Mouse (Mus musculus) hindbrain, embryonic 14.5 days (tissue): ENCODE data around the gene Gm49384. TPM values are rescaled to one million over a fixed set of nuclear protein-coding genes. Genes with fewer than 3 reads are reported as not detected.
A peak's percentile ranks its signal among the peaks of the same experiment; 100 is the strongest.

ENCODE experiments used
- ATAC-seq: fragments of 200-750 bp; cut with Nextera tagmentation; 2 replicates; pipeline ENCODE4 v1.8.0; 2017; ENCODE audit warnings: moderate number of reproducible peaks, mild to moderate bottlenecking, moderate TSS enrichment, moderate library complexity; ENCODE audit not compliant: low FRiP score
- DNase-seq: peaks from one replicate; pipeline ENCODE4 v3.0.0-alpha.2; 2015; ENCODE audit warnings: low spot score
- H3K27ac ChIP-seq: fragments of 300-500 bp; sonication (generic); 2 replicates; pipeline ENCODE4 v1.5.1; 2014; ENCODE audit warnings: mild to moderate bottlenecking, moderate library complexity
- H3K27me3 ChIP-seq: fragments of 300-500 bp; sonication (generic); 2 replicates; pipeline ENCODE4 v1.6.1; 2014; ENCODE audit warnings: mild to moderate bottlenecking, low read length, mixed read lengths; ENCODE audit not compliant: control insufficient read depth, insufficient read depth
- H3K36me3 ChIP-seq: fragments of 300-500 bp; sonication (generic); replicated peaks from 2 replicates; pipeline ENCODE4 v1.6.1; 2014; ENCODE audit not compliant: control insufficient read depth, insufficient read depth
- H3K4me1 ChIP-seq: fragments of 300-500 bp; sonication (generic); replicated peaks from 2 replicates; pipeline ENCODE4 v1.6.1; 2014; ENCODE audit warnings: antibody characterized with exemption, low read length, mixed read lengths; ENCODE audit not compliant: control insufficient read depth, insufficient read depth
- H3K4me2 ChIP-seq: fragments of 300-500 bp; sonication (generic); replicated peaks from 2 replicates; pipeline ENCODE4 v1.6.1; 2014; ENCODE audit warnings: mild to moderate bottlenecking, moderate library complexity
- H3K4me3 ChIP-seq: fragments of 300-500 bp; sonication (generic); replicated peaks from 2 replicates; pipeline ENCODE4 v1.5.1; 2014; ENCODE audit warnings: mild to moderate bottlenecking, low read length
- H3K9ac ChIP-seq: fragments of 300-500 bp; sonication (generic); 2 replicates; pipeline ENCODE4 v1.6.1; 2014
- H3K9me3 ChIP-seq: fragments of 300-500 bp; sonication (generic); 2 replicates; pipeline ENCODE4 v1.6.1; 2016; ENCODE audit warnings: low read length; ENCODE audit not compliant: control insufficient read depth
- WGBS: fragments of 180-500 bp; shearing (Covaris S2); extraction: QIAGEN DNeasy Blood & Tissue Kit; methylation state at CpG from one replicate; pipeline ENCODE4 v1.1.7; 2014; 5-methylcytosine and 5-hydroxymethylcytosine counted together
- polyA plus RNA-seq: library from polyadenylated mRNA; unstranded; fragments of >200 nt; fragmentation: Nextera tagmentation; extraction: Ambion mirVana; gene quantifications from 2 replicates; pipeline ENCODE4 v1.2.1, GENCODE M21; 2014

The Gm49384 gene
- polyA plus RNA-seq, 1 experiment from 2014 or later, result 10.4 TPM

DNA sequence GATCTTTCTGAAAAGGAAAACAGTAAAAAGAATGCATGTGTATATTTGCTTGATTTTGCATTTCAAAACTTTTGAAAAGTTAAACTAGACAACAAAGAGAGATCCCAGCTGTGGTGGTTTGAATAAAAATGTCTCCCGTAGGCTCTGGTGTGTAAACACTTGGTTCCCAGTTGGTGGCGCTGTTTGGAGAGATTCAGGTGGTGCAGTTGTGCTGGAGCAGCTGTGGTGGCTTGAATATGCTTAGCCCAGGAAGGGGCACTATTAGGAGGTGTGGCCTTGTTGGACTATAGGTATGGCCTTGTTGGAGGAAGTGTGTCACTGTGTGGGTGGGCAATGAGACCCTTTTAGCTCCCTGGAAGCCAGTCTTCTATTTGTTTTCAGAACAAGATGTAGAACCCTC is 25.2 kb upstream of the Gm49384 start:
- H3K36me3 ChIP-seq, result no peaks in the 10 kb centered on the region
- H3K27ac ChIP-seq, result no peak overlapping the region
- no peak overlapping the region for H3K4me2 ChIP-seq
- H3K4me3 ChIP-seq, result no peak overlapping the region
- H3K27me3 ChIP-seq, result no peaks in the 10 kb centered on the region
- 68% methylated on average over 2 of the region's 2 CpGs for WGBS
- H3K4me1 ChIP-seq, result no peaks in the 10 kb centered on the region
- H3K9me3 ChIP-seq, result no peaks in the 10 kb centered on the region
- DNase-seq, result no peak
- no peak for ATAC-seq
- H3K9ac ChIP-seq, result no peak overlapping the region

- DNase-seq (peak; percentile 74), ATAC-seq (peak; percentile 96)
- Histone ChIP-seq H3K27ac (peak within 1 kb of the TSS; percentile 52), H3K9ac (peak within 1 kb of the TSS; percentile 43), H3K4me3 (peak within 1 kb of the TSS; percentile 45), H3K9me3 (no peaks in the 10 kb centered on the region), H3K27me3 (no peaks in the 10 kb centered on the region), H3K4me2 (peak within 1 kb of the TSS; percentile 54), H3K4me1 (no peaks in the 10 kb centered on the region), H3K36me3 (no peaks in the 10 kb centered on the region)
- 0% methylated on average over 37 of the region's 37 CpGs for WGBS
Observed at GRCm38 (mm10) chr12:69227776-69228466, 23.9 kb upstream of the Gm49384 start, which contains the start of gene Pole2. Pole2 (minus strand) TSS chr12:69228195.

DNA sequence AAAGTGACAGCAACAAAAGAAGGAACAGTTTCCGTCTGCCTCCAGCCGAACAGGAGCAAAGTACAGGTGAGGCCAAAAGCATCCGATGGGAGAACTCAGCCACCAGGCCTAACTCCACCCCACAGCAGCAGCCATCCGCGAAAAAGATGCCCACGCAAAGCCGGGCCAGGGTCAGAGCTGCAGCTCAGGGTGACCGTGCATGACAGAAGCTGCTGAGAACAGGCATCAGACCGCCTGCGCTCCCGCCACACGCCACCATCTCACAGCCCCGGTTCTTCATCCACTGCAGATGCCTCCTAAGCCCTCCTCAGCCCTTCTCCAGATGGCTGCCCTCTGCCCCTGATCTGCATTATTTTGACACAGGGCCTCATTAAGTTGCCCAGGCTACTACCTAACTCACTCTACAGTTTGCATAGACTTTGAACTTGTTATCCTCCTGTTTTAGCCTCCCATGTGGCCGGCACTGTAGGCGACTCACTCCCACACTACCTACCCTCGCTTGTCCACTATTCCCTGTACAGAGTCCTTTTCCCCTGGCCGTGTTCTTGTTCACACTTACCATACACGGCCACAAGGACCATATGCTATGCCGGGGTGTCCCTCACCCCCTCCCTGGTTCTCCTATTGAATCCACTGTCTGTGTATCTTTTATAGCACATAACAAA is 16.7 kb upstream of the Gm49384 start:
- Histone ChIP-seq H3K4me2 (no peak overlapping the region), H3K9ac (no peak overlapping the region), H3K9me3 (no peaks in the 10 kb centered on the region), H3K4me3 (no peak overlapping the region), H3K27ac (no peak overlapping the region), H3K4me1 (no peaks in the 10 kb centered on the region), H3K27me3 (no peaks in the 10 kb centered on the region), H3K36me3 (no peaks in the 10 kb centered on the region)
- no peak for DNase-seq
- 90% methylated on average over 19 of the region's 19 CpGs for WGBS
- ATAC-seq, result no peak

DNA sequence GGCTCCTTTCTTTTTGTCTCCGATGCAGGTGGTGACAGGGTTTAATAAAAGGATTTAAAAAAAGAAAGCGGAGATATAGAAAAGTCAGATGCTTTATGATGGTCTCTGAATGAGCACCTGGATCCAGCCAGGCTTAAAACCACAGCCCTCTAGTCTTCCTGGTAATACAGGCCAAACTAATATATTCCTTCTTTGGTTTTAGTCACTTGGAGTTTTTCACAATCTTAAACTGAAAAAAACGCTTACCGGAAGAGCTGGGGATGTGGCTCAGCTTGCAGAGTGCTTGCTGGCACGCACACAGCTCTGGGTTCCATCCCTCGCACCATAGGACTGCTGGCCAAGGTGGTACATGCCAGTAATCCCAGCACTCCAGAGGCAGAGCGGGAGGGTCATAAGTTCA is 12.5 kb upstream of the Gm49384 start:
- no peak overlapping the region for H3K4me2 ChIP-seq
- ATAC-seq (no peak), DNase-seq (no peak)
- H3K9ac ChIP-seq, result no peak overlapping the region
- no peak overlapping the region for H3K4me3 ChIP-seq
- 94% methylated on average over 7 of the region's 7 CpGs for WGBS
- H3K36me3 ChIP-seq, result no peaks in the 10 kb centered on the region
- no peaks in the 10 kb centered on the region for H3K4me1 ChIP-seq
- no peaks in the 10 kb centered on the region for H3K9me3 ChIP-seq
- no peaks in the 10 kb centered on the region for H3K27me3 ChIP-seq
- H3K27ac ChIP-seq, result no peak overlapping the region

DNA sequence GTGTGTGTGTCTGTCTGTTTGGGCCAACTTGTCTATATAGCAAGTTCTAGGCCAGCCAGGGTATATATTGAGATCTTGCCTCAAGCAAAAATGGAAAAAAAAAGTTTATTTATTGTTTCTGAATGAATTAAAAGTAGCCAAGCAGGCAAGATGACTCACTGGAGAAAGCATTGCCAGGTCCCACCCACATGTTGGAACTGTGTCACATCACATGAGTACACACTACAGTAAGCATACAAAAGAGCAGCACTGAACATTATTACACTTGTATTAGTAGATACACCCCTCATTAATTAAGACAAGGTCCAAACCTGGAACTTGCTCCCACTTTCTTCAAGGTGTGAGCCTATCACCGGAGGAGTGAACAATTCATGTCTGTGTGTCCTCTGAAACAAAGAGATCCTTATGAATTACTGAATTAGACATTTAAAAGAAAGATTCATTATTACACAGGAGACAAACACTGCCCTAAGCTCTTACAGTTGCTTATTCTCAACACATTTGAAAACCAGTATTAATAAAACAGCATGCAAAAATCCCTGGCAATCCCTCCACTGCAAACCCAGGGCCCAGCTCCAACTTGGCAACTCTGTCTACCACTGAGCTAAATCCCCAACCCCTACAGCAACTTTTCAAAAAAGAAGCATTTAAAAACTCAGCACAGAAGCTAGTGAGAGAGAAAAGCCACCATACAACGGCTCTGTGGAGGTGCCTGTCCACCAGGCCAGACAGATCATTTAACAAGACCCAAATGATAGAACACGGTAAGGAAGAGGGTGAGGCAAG is 11.1 kb upstream of the Gm49384 start:
- WGBS, result 89% methylated on average over 3 of the region's 3 CpGs
- DNase-seq, result no peak

DNA sequence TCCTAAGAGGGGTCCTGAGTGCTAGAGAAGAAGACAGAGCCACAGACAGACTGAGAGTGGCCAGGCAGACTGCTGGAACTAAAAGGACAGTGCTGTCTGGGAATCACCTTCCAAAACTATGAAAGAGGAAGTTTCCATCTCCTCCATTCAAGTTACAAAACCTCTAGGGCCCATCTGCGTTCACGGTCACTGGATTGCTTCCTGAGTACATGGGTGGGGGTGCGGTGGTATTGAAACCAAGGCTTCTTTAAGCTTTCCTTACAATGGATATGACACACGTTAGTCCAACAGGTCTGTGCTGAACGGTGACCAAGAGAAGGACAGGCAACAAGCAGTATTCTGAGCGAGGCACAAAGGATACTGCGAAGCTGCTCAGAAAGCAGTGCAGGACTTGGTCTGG is 10.3 kb upstream of the Gm49384 start:
- Histone ChIP-seq H3K27me3 (no peaks in the 10 kb centered on the region), H3K9me3 (no peaks in the 10 kb centered on the region), H3K9ac (no peak overlapping the region), H3K36me3 (no peaks in the 10 kb centered on the region), H3K4me1 (no peaks in the 10 kb centered on the region), H3K4me2 (no peak overlapping the region), H3K27ac (no peak overlapping the region), H3K4me3 (no peak overlapping the region)
- DNase-seq (no peak), ATAC-seq (no peak)
- 97% methylated on average over 7 of the region's 7 CpGs for WGBS

More for the DNA sequence above, 11.1 kb upstream of the Gm49384 start:
- ATAC-seq, result no peak
- H3K27ac ChIP-seq, result no peak overlapping the region
- H3K4me2 ChIP-seq, result no peak overlapping the region
- H3K4me1 ChIP-seq, result no peaks in the 10 kb centered on the region
- no peak overlapping the region for H3K9ac ChIP-seq
- H3K9me3 ChIP-seq, result no peaks in the 10 kb centered on the region
- H3K4me3 ChIP-seq, result no peak overlapping the region
- no peaks in the 10 kb centered on the region for H3K27me3 ChIP-seq
- H3K36me3 ChIP-seq, result no peaks in the 10 kb centered on the region

DNA sequence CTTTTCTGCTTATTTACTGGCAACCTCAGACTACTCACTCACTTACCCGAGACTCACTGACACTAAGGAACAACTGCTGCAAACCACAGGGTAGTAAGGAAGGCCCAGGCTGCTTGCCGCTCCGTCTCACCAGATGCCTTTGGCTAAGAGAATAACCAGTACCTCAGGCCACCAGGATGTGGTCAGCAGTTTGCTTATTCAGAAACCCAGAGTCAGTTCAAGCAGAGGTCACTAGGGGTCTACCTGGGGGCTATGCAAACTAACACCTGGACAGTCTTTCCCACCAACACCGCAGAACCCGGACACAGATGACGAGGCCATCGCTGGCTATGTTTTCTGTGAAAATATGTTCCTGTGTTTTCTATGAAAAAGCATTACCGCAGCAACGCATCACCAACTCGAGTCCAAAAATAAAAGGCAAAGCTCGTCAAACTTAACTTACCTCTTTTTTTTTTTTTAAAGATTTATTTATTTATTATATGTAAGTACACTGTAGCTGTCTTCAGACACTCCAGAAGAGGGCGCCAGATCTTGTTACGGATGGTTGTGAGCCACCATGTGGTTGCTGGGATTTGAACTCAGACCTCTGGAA is 9.2 kb upstream of the Gm49384 start:
- Histone ChIP-seq H3K36me3 (no peaks in the 10 kb centered on the region), H3K27ac (no peak overlapping the region), H3K4me3 (no peak overlapping the region), H3K9ac (no peak overlapping the region), H3K4me2 (no peak overlapping the region), H3K27me3 (no peaks in the 10 kb centered on the region), H3K9me3 (no peaks in the 10 kb centered on the region), H3K4me1 (no peaks in the 10 kb centered on the region)
- ATAC-seq (no peak), DNase-seq (no peak)
- WGBS, result 95% methylated on average over 13 of the region's 13 CpGs

DNA sequence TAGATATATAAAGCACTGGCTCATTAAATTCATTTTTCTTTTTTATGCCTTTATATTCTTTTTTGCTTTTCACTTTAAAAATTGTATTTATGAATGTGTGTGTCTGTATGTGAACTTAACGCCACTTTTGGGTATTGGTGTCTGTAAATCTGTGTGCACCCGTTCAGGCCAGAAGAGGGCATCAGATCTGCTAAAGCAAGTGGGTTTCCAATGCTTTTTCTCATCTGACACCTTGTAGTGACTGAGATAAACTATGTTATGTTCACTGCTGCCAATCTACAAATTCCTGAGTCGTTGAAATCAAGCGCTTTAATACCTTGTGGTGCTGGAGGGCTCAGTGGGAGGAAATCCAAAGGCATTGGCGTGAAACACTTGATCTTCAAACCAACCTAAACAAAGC is 7.0 kb upstream of the Gm49384 start:
- no peak overlapping the region for H3K4me3 ChIP-seq
- ATAC-seq (no peak), DNase-seq (peak; percentile 33)
- no peak overlapping the region for H3K9ac ChIP-seq
- H3K9me3 ChIP-seq, result no peaks in the 10 kb centered on the region
- no peaks in the 10 kb centered on the region for H3K36me3 ChIP-seq
- H3K27me3 ChIP-seq, result no peaks in the 10 kb centered on the region
- WGBS, result 87% methylated on average over 5 of the region's 5 CpGs
- no peaks in the 10 kb centered on the region for H3K4me1 ChIP-seq
- no peak overlapping the region for H3K27ac ChIP-seq
- no peak overlapping the region for H3K4me2 ChIP-seq
